Mouse (Mus musculus): Measurements from ENCODE around the gene Flrt1. TPM values are rescaled to one million over a fixed set of nuclear protein-coding genes. Genes with fewer than 3 reads are reported as not detected.

Gene Flrt1
- total and polyA plus RNA-seq, 3 experiments = not detected

DNA sequence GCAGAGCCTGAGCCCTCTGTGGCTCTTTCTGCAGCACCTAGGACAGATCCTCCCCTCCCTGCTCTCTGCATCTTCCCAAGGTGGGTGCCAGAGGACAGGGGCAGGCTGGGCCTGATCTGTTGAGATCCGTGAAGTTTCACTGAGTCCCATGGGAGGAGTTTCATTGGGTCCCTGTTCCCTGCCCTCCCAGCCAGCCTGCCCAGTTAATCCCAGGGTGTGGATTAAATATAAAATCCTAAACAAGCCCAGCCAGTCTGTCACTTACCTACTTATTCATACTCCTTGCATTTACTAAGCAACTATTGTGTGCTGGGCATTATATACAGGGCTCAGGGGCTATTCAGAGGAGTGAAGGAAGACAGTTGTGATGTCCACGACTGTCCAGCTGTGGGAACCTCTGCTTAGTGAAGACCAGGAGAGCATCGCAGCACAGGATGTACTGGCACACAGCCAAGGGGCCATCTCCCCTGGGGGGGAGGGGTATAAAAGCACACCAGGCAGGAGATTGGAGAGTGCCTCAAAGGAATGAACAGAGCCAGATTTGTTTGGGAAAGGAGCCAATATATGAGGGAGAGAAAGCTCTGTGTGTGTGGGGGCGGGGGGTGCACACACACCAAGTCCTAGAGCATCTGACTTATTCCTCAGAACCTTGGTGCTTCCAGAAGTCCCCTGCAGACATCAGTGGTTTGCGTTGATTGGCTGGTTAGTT is 36.8 kb upstream of the Flrt1 start:
- H3K4me2 ChIP-seq (ENCODE audit: insufficient read depth, low read depth, poor library complexity, severe bottlenecking) = no peak overlapping the region
- no peak overlapping the region for H3K4me3 ChIP-seq (replicated peaks in 1 of 3; ENCODE audit: low read depth in 2 of 3, low read length in 2 of 3, poor library complexity in 1 of 3)
- no peaks in the 10 kb centered on the region for H3K79me2 ChIP-seq (replicated peaks; ENCODE audit: control insufficient read depth, extremely low read depth, insufficient read depth, poor library complexity, severe bottlenecking)
- H3K27me3 ChIP-seq (replicated peaks) = peaks cover 100% of the 10 kb centered on the region
- H3K4me1 ChIP-seq (ENCODE audit: control insufficient read depth in 1 of 2, insufficient read depth in 2 of 2) = peaks cover 0 to 10% of the 10 kb centered on the region in 2 experiments; a peak in 2 of 4 replicates
- dilution Hi-C loops (cut with MboI; ENCODE audit: extremely low pct_ligation_motif_present, extremely low pct_unique_long_range_greater_than_20kb, low sequenced_read_pairs) = no loop called here
- H3K9me3 ChIP-seq (replicated peaks; ENCODE audit: low read length) = no peaks in the 10 kb centered on the region
- in situ Hi-C loops (cut with MboI; ENCODE audit: low pct_ligation_motif_present, low pct_unique_long_range_greater_than_20kb, low sequenced_read_pairs) = no loop called here
- H3K27ac ChIP-seq (ENCODE audit: insufficient read depth, low read depth) = no peak overlapping the region
- TF ChIP-seq ETS1 (conservative IDR thresholded peaks at IDR 0.05; ENCODE audit: low read depth, low read length) = no peak
- no peak for TF ChIP-seq USF1 (IDR thresholded peaks at IDR 0.05; ENCODE audit: low read depth, low read length)
- TF ChIP-seq CTCF (conservative IDR thresholded peaks at IDR 0.05 in 1 of 2, IDR thresholded peaks at IDR 0.05 in 1 of 2; ENCODE audit: low read depth in 2 of 2, low read length in 2 of 2) = no peak
- no peak for TF ChIP-seq NRF1 (IDR thresholded peaks at IDR 0.05; ENCODE audit: low read depth, low read length)
- no peak for TF ChIP-seq TBP (conservative IDR thresholded peaks at IDR 0.05; ENCODE audit: low read depth, low read length)
- no peak for TF ChIP-seq MEF2A (IDR thresholded peaks at IDR 0.05; ENCODE audit: borderline replicate concordance, low read depth, low read length)
- no peak for TF ChIP-seq BHLHE40 (IDR thresholded peaks at IDR 0.05; ENCODE audit: low read depth, low read length)
- TF ChIP-seq EP300 (IDR thresholded peaks at IDR 0.05; ENCODE audit: low read length) = no peak
- no peak for TF ChIP-seq MAX (IDR thresholded peaks at IDR 0.05; ENCODE audit: low read length)
- TF ChIP-seq POLR2A (IDR thresholded peaks at IDR 0.05; ENCODE audit: low read depth, low read length) = no peak
- no peak overlapping the region for H3K9ac ChIP-seq (ENCODE audit: insufficient read depth, low read depth)
- no peaks in the 10 kb centered on the region for H3K36me3 ChIP-seq (replicated peaks in 1 of 2; ENCODE audit: control insufficient read depth in 1 of 2, insufficient read depth in 1 of 2, low read length in 1 of 2)
- no peak for DNase-seq (ENCODE audit: extremely low read depth)

DNA sequence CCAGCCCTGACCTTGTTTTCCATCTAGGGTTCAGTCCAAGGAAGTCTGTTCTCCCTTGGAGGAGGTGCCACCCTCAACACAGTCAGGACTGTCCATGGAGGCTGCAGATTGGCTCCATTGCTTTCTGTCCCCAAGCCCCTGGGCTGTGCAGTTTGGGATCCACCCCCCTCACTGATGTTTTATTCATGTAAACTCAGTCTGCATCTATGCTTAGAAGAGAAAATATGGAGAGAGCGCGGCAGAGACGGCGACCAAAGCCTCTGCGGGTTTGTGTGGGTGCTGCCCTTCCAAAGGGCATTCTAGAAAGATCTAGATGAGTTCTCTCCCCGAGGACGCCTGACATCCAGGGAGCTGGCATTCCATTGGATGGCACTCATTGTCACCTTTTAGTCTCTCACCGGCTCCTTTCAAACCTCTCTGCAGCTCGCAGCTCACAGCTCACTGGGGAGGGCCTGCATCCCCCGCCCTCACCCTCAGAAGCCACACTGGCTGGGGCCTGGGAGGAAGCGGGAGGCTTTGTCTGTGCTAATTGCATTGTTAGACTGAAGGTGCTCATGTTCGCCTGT is 35.4 kb upstream of the Flrt1 start:
- H3K79me2 ChIP-seq (replicated peaks; ENCODE audit: control insufficient read depth, extremely low read depth, insufficient read depth, poor library complexity, severe bottlenecking) = no peaks in the 10 kb centered on the region
- H3K27ac ChIP-seq (ENCODE audit: insufficient read depth, low read depth) = no peak overlapping the region
- peaks cover 5 to 12% of the 10 kb centered on the region in 2 experiments; a peak in 3 of 4 replicates for H3K4me1 ChIP-seq (ENCODE audit: control insufficient read depth in 1 of 2, insufficient read depth in 2 of 2)
- dilution Hi-C loops (cut with MboI; ENCODE audit: extremely low pct_ligation_motif_present, extremely low pct_unique_long_range_greater_than_20kb, low sequenced_read_pairs) = no loop called here
- no peak for DNase-seq (ENCODE audit: extremely low read depth)
- no peaks in the 10 kb centered on the region for H3K36me3 ChIP-seq (replicated peaks in 1 of 2; ENCODE audit: control insufficient read depth in 1 of 2, insufficient read depth in 1 of 2, low read length in 1 of 2)
- in situ Hi-C loops (cut with MboI; ENCODE audit: low pct_ligation_motif_present, low pct_unique_long_range_greater_than_20kb, low sequenced_read_pairs) = no loop called here
- H3K4me3 ChIP-seq (replicated peaks in 1 of 3; ENCODE audit: low read depth in 2 of 3, low read length in 2 of 3, poor library complexity in 1 of 3) = no peak overlapping the region
- H3K27me3 ChIP-seq (replicated peaks) = peaks cover 100% of the 10 kb centered on the region
- no peak for TF ChIP-seq GABPA (IDR thresholded peaks at IDR 0.05; ENCODE audit: insufficient replicate concordance, low read depth, low read length)
- no peak for TF ChIP-seq CHD1 (IDR thresholded peaks at IDR 0.05; ENCODE audit: low read depth, low read length)
- TF ChIP-seq SIN3A (IDR thresholded peaks at IDR 0.05; ENCODE audit: low read length) = no peak
- TF ChIP-seq IRF4 (IDR thresholded peaks at IDR 0.05; ENCODE audit: low read depth, low read length) = no peak
- no peak for TF ChIP-seq ZKSCAN1 (IDR thresholded peaks at IDR 0.05; ENCODE audit: borderline replicate concordance, low read depth, low read length)
- no peak for TF ChIP-seq JUND (conservative IDR thresholded peaks at IDR 0.05; ENCODE audit: low read depth, low read length)
- no peak for TF ChIP-seq ZC3H11A (IDR thresholded peaks at IDR 0.05; ENCODE audit: low read depth, low read length)
- no peak for TF ChIP-seq TCF12 (IDR thresholded peaks at IDR 0.05; ENCODE audit: low read depth, low read length)
- no peak for TF ChIP-seq TBP (conservative IDR thresholded peaks at IDR 0.05; ENCODE audit: low read depth, low read length)
- no peak for TF ChIP-seq SMC3 (IDR thresholded peaks at IDR 0.05; ENCODE audit: low read depth, low read length)
- no peak for TF ChIP-seq ZNF384 (IDR thresholded peaks at IDR 0.05; ENCODE audit: low read depth, low read length)
- no peak for TF ChIP-seq POLR2A (IDR thresholded peaks at IDR 0.05; ENCODE audit: low read depth, low read length)
- no peak for TF ChIP-seq CHD2 (IDR thresholded peaks at IDR 0.05; ENCODE audit: low read length)
- no peak for TF ChIP-seq USF1 (IDR thresholded peaks at IDR 0.05; ENCODE audit: low read depth, low read length)
- no peak for TF ChIP-seq RCOR1 (conservative IDR thresholded peaks at IDR 0.05; ENCODE audit: low read depth, low read length)
- no peak for TF ChIP-seq NRF1 (IDR thresholded peaks at IDR 0.05; ENCODE audit: low read depth, low read length)
- TF ChIP-seq HCFC1 (IDR thresholded peaks at IDR 0.05; ENCODE audit: low read depth, low read length) = no peak
- TF ChIP-seq POLR2AphosphoS2 (IDR thresholded peaks at IDR 0.05; ENCODE audit: low read depth, low read length) = no peak
- TF ChIP-seq NELFE (IDR thresholded peaks at IDR 0.05; ENCODE audit: low read depth, low read length) = no peak
- H3K9me3 ChIP-seq (replicated peaks; ENCODE audit: low read length) = no peaks in the 10 kb centered on the region
- no peak overlapping the region for H3K9ac ChIP-seq (ENCODE audit: insufficient read depth, low read depth)
- no peak overlapping the region for H3K4me2 ChIP-seq (ENCODE audit: insufficient read depth, low read depth, poor library complexity, severe bottlenecking)

All from CH12.LX (cell line).